Mouse (Mus musculus) limb, embryonic 15.5 days (tissue): ENCODE results near the gene Faap100. TPM values are rescaled to one million over a fixed set of nuclear protein-coding genes. Genes with fewer than 3 reads are reported as not detected.
A peak's percentile ranks its signal among the peaks of the same experiment; 100 is the strongest.

ENCODE experiments used
- ATAC-seq: fragments of 200-750 bp; cut with Nextera tagmentation; 2 replicates; pipeline ENCODE4 v1.8.0; 2017; ENCODE audit warnings: low read depth, moderate TSS enrichment; ENCODE audit not compliant: insufficient number of reproducible peaks, low FRiP score, low TSS enrichment
- H3K27ac ChIP-seq: fragments of 300-500 bp; sonication (generic); 2 replicates; pipeline ENCODE4 v1.5.1; 2015; ENCODE audit warnings: moderate library complexity, mild to moderate bottlenecking, inconsistent platforms
- H3K27me3 ChIP-seq: fragments of 300-500 bp; sonication (generic); 2 replicates; pipeline ENCODE4 v1.6.1; 2015; ENCODE audit warnings: inconsistent platforms
- H3K36me3 ChIP-seq: fragments of 300-500 bp; sonication (generic); 2 replicates; pipeline ENCODE4 v1.6.1; 2015; ENCODE audit warnings: inconsistent platforms
- H3K4me1 ChIP-seq: fragments of 300-500 bp; sonication (generic); 2 replicates; pipeline ENCODE4 v1.6.1; 2015; ENCODE audit warnings: inconsistent platforms
- H3K4me2 ChIP-seq: fragments of 300-500 bp; sonication (generic); 2 replicates; pipeline ENCODE4 v1.6.1; 2015; ENCODE audit warnings: mild to moderate bottlenecking, inconsistent platforms
- H3K4me3 ChIP-seq: fragments of 300-500 bp; sonication (generic); 2 replicates; pipeline ENCODE4 v1.5.1; 2015; ENCODE audit warnings: mild to moderate bottlenecking, inconsistent platforms
- H3K9ac ChIP-seq: fragments of 300-500 bp; sonication (generic); 2 replicates; pipeline ENCODE4 v1.6.1; 2015; ENCODE audit warnings: inconsistent platforms
- H3K9me3 ChIP-seq: fragments of 300-500 bp; sonication (generic); 2 replicates; pipeline ENCODE4 v1.6.1; 2016; ENCODE audit warnings: inconsistent platforms
- WGBS: fragments of 180-500 bp; shearing (Covaris S2); methylation state at CpG from one replicate; pipeline ENCODE4 v1.1.7; 2015; 5-methylcytosine and 5-hydroxymethylcytosine counted together
- polyA plus RNA-seq: library from polyadenylated mRNA; unstranded; fragments of >200 nt; fragmentation: Nextera tagmentation; extraction: Ambion mirVana; gene quantifications from 2 replicates; pipeline ENCODE4 v1.2.1, GENCODE M21; 2015

Faap100 gene
- polyA plus RNA-seq, 1 experiment from 2014 or later: 33.1 TPM

GRCm38 (mm10) chr11:120373820-120374586 is 4.6 kb downstream of the Faap100 start:
- 78% methylated on average over 23 of the region's 23 CpGs for WGBS
- no peak overlapping the region for H3K4me3 ChIP-seq
- no peaks in the 10 kb centered on the region for H3K9me3 ChIP-seq
- H3K27me3 ChIP-seq: no peaks in the 10 kb centered on the region
- H3K4me1 ChIP-seq: peaks cover 46% of the 10 kb centered on the region
- no peak overlapping the region for H3K9ac ChIP-seq
- H3K36me3 ChIP-seq: peaks cover 80% of the 10 kb centered on the region
- H3K4me2 ChIP-seq: no peak overlapping the region
- ATAC-seq: no peak
- H3K27ac ChIP-seq: peak overlapping the region; percentile 71

- Histone ChIP-seq H3K9me3 (no peaks in the 10 kb centered on the region), H3K4me3 (no peak overlapping the region), H3K4me1 (peaks cover 41% of the 10 kb centered on the region), H3K9ac (no peak overlapping the region), H3K4me2 (no peak overlapping the region), H3K36me3 (peaks cover 90% of the 10 kb centered on the region), H3K27me3 (no peaks in the 10 kb centered on the region), H3K27ac (no peak overlapping the region)
- ATAC-seq: no peak
- WGBS: 66% methylated on average over 13 of the region's 13 CpGs
Observed at GRCm38 (mm10) chr11:120373025-120373424, 5.5 kb downstream of the Faap100 start.

- H3K9ac ChIP-seq: no peak overlapping the region
- no peaks in the 10 kb centered on the region for H3K27me3 ChIP-seq
- peaks cover 64% of the 10 kb centered on the region for H3K36me3 ChIP-seq
- no peak overlapping the region for H3K4me3 ChIP-seq
- ATAC-seq: no peak
- H3K4me2 ChIP-seq: no peak overlapping the region
- no peaks in the 10 kb centered on the region for H3K9me3 ChIP-seq
- no peak overlapping the region for H3K27ac ChIP-seq
- peaks cover 21% of the 10 kb centered on the region for H3K4me1 ChIP-seq
- WGBS: 33% methylated on average over 8 of the region's 8 CpGs
Observed at GRCm38 (mm10) chr11:120369656-120370055, 8.9 kb downstream of the Faap100 start.

- Histone ChIP-seq H3K9me3 (no peaks in the 10 kb centered on the region), H3K27me3 (no peaks in the 10 kb centered on the region), H3K27ac (no peak overlapping the region), H3K36me3 (peaks cover 33% of the 10 kb centered on the region), H3K4me2 (no peak overlapping the region), H3K4me1 (peaks cover 9% of the 10 kb centered on the region), H3K4me3 (no peak overlapping the region), H3K9ac (no peak overlapping the region)
- 36% methylated on average over 7 of the region's 7 CpGs for WGBS
- no peak for ATAC-seq
Observed at GRCm38 (mm10) chr11:120366443-120367027, 12.0 kb downstream of the Faap100 start.

GRCm38 (mm10) chr11:120362891-120363290 is 15.7 kb downstream of the Faap100 start:
- Histone ChIP-seq H3K4me1 (peaks cover 35% of the 10 kb centered on the region), H3K27ac (no peak overlapping the region), H3K27me3 (no peaks in the 10 kb centered on the region), H3K36me3 (no peaks in the 10 kb centered on the region), H3K9ac (no peak overlapping the region), H3K4me3 (no peak overlapping the region), H3K4me2 (no peak overlapping the region), H3K9me3 (no peaks in the 10 kb centered on the region)
- WGBS: 82% methylated on average over 6 of the region's 6 CpGs
- no peak for ATAC-seq

GRCm38 (mm10) chr11:120361295-120361694 is 17.3 kb downstream of the Faap100 start, which contains the start of gene Fscn2:
Gene Fscn2 (plus strand): TSS chr11:120361534.
- H3K4me3 ChIP-seq: no peak within 1 kb of the TSS
- H3K27me3 ChIP-seq: no peaks in the 10 kb centered on the region
- H3K9ac ChIP-seq: no peak within 1 kb of the TSS
- ATAC-seq: no peak
- H3K4me2 ChIP-seq: no peak within 1 kb of the TSS
- peaks cover 49% of the 10 kb centered on the region for H3K4me1 ChIP-seq
- no peak within 1 kb of the TSS for H3K27ac ChIP-seq
- no peaks in the 10 kb centered on the region for H3K9me3 ChIP-seq
- WGBS: 72% methylated on average over 10 of the region's 10 CpGs
- no peaks in the 10 kb centered on the region for H3K36me3 ChIP-seq

- Histone ChIP-seq H3K4me1 (peaks cover 50% of the 10 kb centered on the region), H3K9ac (no peak overlapping the region), H3K4me3 (no peak overlapping the region), H3K36me3 (no peaks in the 10 kb centered on the region), H3K27me3 (no peaks in the 10 kb centered on the region), H3K4me2 (no peak overlapping the region), H3K9me3 (no peaks in the 10 kb centered on the region), H3K27ac (no peak overlapping the region)
- WGBS: 59% methylated on average over 5 of the region's 5 CpGs
- no peak for ATAC-seq
Observed at GRCm38 (mm10) chr11:120360755-120361154, 17.8 kb downstream of the Faap100 start.

GRCm38 (mm10) chr11:120360062-120360461 is 18.5 kb downstream of the Faap100 start:
- ATAC-seq: no peak
- H3K9ac ChIP-seq: no peak overlapping the region
- H3K27ac ChIP-seq: no peak overlapping the region
- no peaks in the 10 kb centered on the region for H3K36me3 ChIP-seq
- no peaks in the 10 kb centered on the region for H3K9me3 ChIP-seq
- H3K4me1 ChIP-seq: peaks cover 55% of the 10 kb centered on the region
- H3K4me3 ChIP-seq: no peak overlapping the region
- H3K27me3 ChIP-seq: no peaks in the 10 kb centered on the region
- H3K4me2 ChIP-seq: no peak overlapping the region
- WGBS: 41% methylated on average over 8 of the region's 8 CpGs

- ATAC-seq: no peak
Observed at GRCm38 (mm10) chr11:120359391-120359790, 19.2 kb downstream of the Faap100 start.

GRCm38 (mm10) chr11:120357791-120358401 is 20.7 kb downstream of the Faap100 start:
- Histone ChIP-seq H3K27ac (peak overlapping the region; percentile 82), H3K9me3 (no peaks in the 10 kb centered on the region), H3K4me3 (no peak overlapping the region), H3K9ac (no peak overlapping the region), H3K4me2 (peak overlapping the region; percentile 31), H3K36me3 (no peaks in the 10 kb centered on the region), H3K27me3 (no peaks in the 10 kb centered on the region), H3K4me1 (peaks cover 66% of the 10 kb centered on the region)
- whole genome bisulfite sequencing: 13% methylated on average over 10 of the region's 10 CpGs
- ATAC-seq: peak; percentile 43; the same call in 1 of the 2 replicates

More at GRCm38 (mm10) chr11:120359391-120359790, 19.2 kb downstream of the Faap100 start:
- peak overlapping the region; percentile 82; the same call in 1 of the 2 replicates for H3K27ac ChIP-seq
- H3K9me3 ChIP-seq: no peaks in the 10 kb centered on the region
- no peaks in the 10 kb centered on the region for H3K27me3 ChIP-seq
- no peak overlapping the region for H3K9ac ChIP-seq
- 74% methylated on average over 6 of the region's 6 CpGs for WGBS
- H3K4me3 ChIP-seq: no peak overlapping the region
- H3K4me2 ChIP-seq: no peak overlapping the region
- no peaks in the 10 kb centered on the region for H3K36me3 ChIP-seq
- peaks cover 55% of the 10 kb centered on the region for H3K4me1 ChIP-seq

GRCm38 (mm10) chr11:120356900-120357299 is 21.7 kb downstream of the Faap100 start:
- H3K4me1 ChIP-seq: peaks cover 76% of the 10 kb centered on the region
- H3K27me3 ChIP-seq: no peaks in the 10 kb centered on the region

GRCm38 (mm10) chr11:120356319-120356840 is 22.2 kb downstream of the Faap100 start:
- no peaks in the 10 kb centered on the region for H3K9me3 ChIP-seq
- H3K4me1 ChIP-seq: peaks cover 77% of the 10 kb centered on the region
- no peaks in the 10 kb centered on the region for H3K36me3 ChIP-seq
- H3K27ac ChIP-seq: no peak overlapping the region
- no peak for ATAC-seq
- H3K4me2 ChIP-seq: no peak overlapping the region
- WGBS: 83% methylated on average over 15 of the region's 15 CpGs
- no peak overlapping the region for H3K4me3 ChIP-seq
- H3K27me3 ChIP-seq: no peaks in the 10 kb centered on the region
- no peak overlapping the region for H3K9ac ChIP-seq

More at GRCm38 (mm10) chr11:120356900-120357299, 21.7 kb downstream of the Faap100 start:
- H3K9me3 ChIP-seq: no peaks in the 10 kb centered on the region
- ATAC-seq: no peak
- no peaks in the 10 kb centered on the region for H3K36me3 ChIP-seq
- 92% methylated on average over 4 of the region's 4 CpGs for WGBS
- no peak overlapping the region for H3K4me3 ChIP-seq
- H3K9ac ChIP-seq: no peak overlapping the region
- H3K4me2 ChIP-seq: no peak overlapping the region
- H3K27ac ChIP-seq: no peak overlapping the region
